Mouse (Mus musculus) left cerebral cortex, postnatal 14 days (tissue): Measurements from ENCODE around the gene Emc9. TPM values are rescaled to one million over a fixed set of nuclear protein-coding genes. Genes with fewer than 3 reads are reported as not detected.

Experiments used
- DNase-seq, 2 experiments: peaks; one replicate each; pipeline ENCODE4 v3.0.0; 2021 to 2022; ENCODE audit warnings: low spot score in 2 of 2, mixed read lengths in 1 of 2
- intact Hi-C: fragments of 180-260 bp; cut with DNase I; formaldehyde crosslinking; loops from one replicate; pipeline ENCODE4 v1.15.1; 2025
- total RNA-seq, 2 experiments: library from RNA; stranded (reverse); gene quantifications; 2 replicates each; pipeline ENCODE4 v1.2.3; 2021

Emc9 gene
- total RNA-seq, 2 experiments from 2014 or later, result 38.7 to 45.5 TPM

GRCm38 (mm10) chr14:55536116-55536745, 48.9 kb downstream of the Emc9 start:
- peak in 1 of 2 experiments; percentile 54 for DNase-seq

More at GRCm38 (mm10) chr14:55536116-55536745, 48.9 kb downstream of the Emc9 start:
- intact Hi-C loops, result loop anchor here (5.0 kb wide), 1 partner anchor 39 kb away; no protein-coding TSS in a partner anchor

Other genes starting within 250 kb of the Emc9 start
- 10 to 100 TPM; 11.7 to 16.0 TPM for gene Dhrs4, start 106.5 kb downstream of the Emc9 start, total RNA-seq
- gene Carmil3, start 94.7 kb downstream of the Emc9 start, total RNA-seq, result 10 to 100 TPM; 53.5 to 70.2 TPM
- 100 to 1,000 TPM; 184 to 205 TPM for gene Cpne6, start 74.9 kb downstream of the Emc9 start, total RNA-seq
- gene Nrl, start 60.3 kb downstream of the Emc9 start, total RNA-seq, result under 1 TPM; 0.33 to 0.61 TPM
- 10 to 100 TPM; 18.6 to 19.5 TPM for gene Pck2, start 45.0 kb downstream of the Emc9 start, total RNA-seq
- gene Dcaf11, start 25.3 kb downstream of the Emc9 start, total RNA-seq, result 10 to 100 TPM; 75.3 to 78.4 TPM
- not detected for gene A730061H03Rik, start 24.9 kb downstream of the Emc9 start, total RNA-seq
- gene Fitm1, start 9.7 kb downstream of the Emc9 start, total RNA-seq, result not detected
- gene Psme1, start 7.2 kb downstream of the Emc9 start, total RNA-seq, result 10 to 100 TPM; 44.9 to 56.5 TPM
- gene Psme2, start 5.8 kb upstream of the Emc9 start, total RNA-seq, result 10 to 100 TPM; 48.1 to 49.0 TPM
- gene Rnf31, start 6.4 kb upstream of the Emc9 start, total RNA-seq, result 10 to 100 TPM; 26.0 to 29.5 TPM
- 1 to 10 TPM; 8.0 to 8.4 TPM for gene Irf9, start 18.3 kb upstream of the Emc9 start, total RNA-seq
- gene Rec8, start 32.7 kb upstream of the Emc9 start, total RNA-seq, result 1 to 10 TPM; 2.1 to 3.4 TPM
- gene Ipo4, start 50.7 kb upstream of the Emc9 start, total RNA-seq, result 100 to 1,000 TPM; 123 to 171 TPM
- gene Gm49378, start 52.6 kb upstream of the Emc9 start, total RNA-seq, result 1 to 10 TPM; 4.8 to 8.1 TPM
- gene Tm9sf1, start 58.5 kb upstream of the Emc9 start, total RNA-seq, result 10 to 100 TPM; 42.1 to 42.2 TPM
- gene Tssk4, start 64.9 kb upstream of the Emc9 start, total RNA-seq, result under 1 TPM; 0.74 to 0.92 TPM
- 10 to 100 TPM; 37.8 to 42.6 TPM for gene Mdp1, start 75.2 kb upstream of the Emc9 start, total RNA-seq
- gene Gmpr2, start 86.6 kb upstream of the Emc9 start, total RNA-seq, result 10 to 100 TPM; 22.7 to 24.6 TPM
- gene Nedd8, start 86.8 kb upstream of the Emc9 start, total RNA-seq, result 100 to 1,000 TPM; 305 to 339 TPM
- gene Tinf2, start 96.5 kb upstream of the Emc9 start, total RNA-seq, result 10 to 100 TPM; 14.8 to 16.0 TPM
- gene Tgm1, start 128.6 kb upstream of the Emc9 start, total RNA-seq, result under 1 TPM in 1 of 2 experiments, not detected in 1; 0.25 TPM
- gene Rabggta, start 137.0 kb upstream of the Emc9 start, total RNA-seq, result 10 to 100 TPM; 44.2 to 45.4 TPM
- 100 to 1,000 TPM in 1 of 2 experiments, 10 to 100 TPM in 1; 99.8 to 104 TPM for gene Dhrs1, start 160.4 kb upstream of the Emc9 start, total RNA-seq
- gene Nop9, start 160.4 kb upstream of the Emc9 start, total RNA-seq, result 10 to 100 TPM; 13.4 to 13.9 TPM
- gene Cideb, start 173.2 kb upstream of the Emc9 start, total RNA-seq, result under 1 TPM; 0.68 to 0.93 TPM
- gene Ltb4r2, start 176.1 kb upstream of the Emc9 start, total RNA-seq, result under 1 TPM; 0.22 to 0.42 TPM
- gene Ltb4r1, start 180.7 kb upstream of the Emc9 start, total RNA-seq, result under 1 TPM; 0.24 to 0.40 TPM
- gene Adcy4, start 198.8 kb upstream of the Emc9 start, total RNA-seq, result 1 to 10 TPM; 5.1 to 6.6 TPM
- gene Ripk3, start 203.6 kb upstream of the Emc9 start, total RNA-seq, result 1 to 10 TPM in 1 of 2 experiments, under 1 TPM in 1; 0.83 to 1.0 TPM
- gene Nfatc4, start 237.8 kb upstream of the Emc9 start, total RNA-seq, result 1 to 10 TPM; 3.0 to 4.0 TPM